Mouse (Mus musculus) regulatory T cell (primary cell): ENCODE measurements at regions not wholly inside any gene's neighbourhood (a gene's known extent, or its start where the extent isn't known, plus 50 kb on each side); places are given as distances from the start of the nearest gene placed in this dataset.

Experiments used
- in situ Hi-C: fragments of 300-600 bp; cut with MboI, MseI; formaldehyde crosslinking; loops from one replicate; pipeline ENCODE4 v1.15.1; 2025; ENCODE audit warnings: high pct_unique_total_duplicates

GRCm38 (mm10) chr8:107859770-107860169, 82.7 kb upstream of the Zfhx3 start:
- in situ Hi-C loops: no loop called here

- in situ Hi-C loops: no loop called here
Measured at GRCm38 (mm10) chr8:107860251-107860650, 82.2 kb upstream of the Zfhx3 start.

- in situ Hi-C loops: loop anchor here (5.0 kb wide), 1 partner anchor 93 kb away; no protein-coding TSS in a partner anchor
Measured at GRCm38 (mm10) chr8:107864802-107865651, 77.4 kb upstream of the Zfhx3 start.

- in situ Hi-C loops: loop anchor here (5.0 kb wide), 1 partner anchor 93 kb away; no protein-coding TSS in a partner anchor
Measured at GRCm38 (mm10) chr8:107865744-107866143, 76.7 kb upstream of the Zfhx3 start.

GRCm38 (mm10) chr8:107871718-107872117, 70.7 kb upstream of the Zfhx3 start:
- in situ Hi-C loops: no loop called here

GRCm38 (mm10) chr8:107872121-107872520, 70.3 kb upstream of the Zfhx3 start:
- in situ Hi-C loops: no loop called here

- in situ Hi-C loops: no loop called here
Measured at GRCm38 (mm10) chr8:107876455-107876854, 66.0 kb upstream of the Zfhx3 start.

- in situ Hi-C loops: no loop called here
Measured at GRCm38 (mm10) chr8:107881851-107882250, 60.6 kb upstream of the Zfhx3 start.

- in situ Hi-C loops: no loop called here
Measured at GRCm38 (mm10) chr8:107885547-107885946, 56.9 kb upstream of the Zfhx3 start.

GRCm38 (mm10) chr8:107885971-107886370, 56.5 kb upstream of the Zfhx3 start:
- in situ Hi-C loops: no loop called here

GRCm38 (mm10) chr8:107886516-107887253, 55.8 kb upstream of the Zfhx3 start:
- in situ Hi-C loops: no loop called here

- in situ Hi-C loops: no loop called here
Measured at GRCm38 (mm10) chr8:107887333-107887732, 55.1 kb upstream of the Zfhx3 start.

GRCm38 (mm10) chr8:107890922-107891321, 51.5 kb upstream of the Zfhx3 start:
- in situ Hi-C loops: no loop called here
